Mouse (Mus musculus): ENCODE results near the gene Prm3.

Prm3 gene

DNA sequence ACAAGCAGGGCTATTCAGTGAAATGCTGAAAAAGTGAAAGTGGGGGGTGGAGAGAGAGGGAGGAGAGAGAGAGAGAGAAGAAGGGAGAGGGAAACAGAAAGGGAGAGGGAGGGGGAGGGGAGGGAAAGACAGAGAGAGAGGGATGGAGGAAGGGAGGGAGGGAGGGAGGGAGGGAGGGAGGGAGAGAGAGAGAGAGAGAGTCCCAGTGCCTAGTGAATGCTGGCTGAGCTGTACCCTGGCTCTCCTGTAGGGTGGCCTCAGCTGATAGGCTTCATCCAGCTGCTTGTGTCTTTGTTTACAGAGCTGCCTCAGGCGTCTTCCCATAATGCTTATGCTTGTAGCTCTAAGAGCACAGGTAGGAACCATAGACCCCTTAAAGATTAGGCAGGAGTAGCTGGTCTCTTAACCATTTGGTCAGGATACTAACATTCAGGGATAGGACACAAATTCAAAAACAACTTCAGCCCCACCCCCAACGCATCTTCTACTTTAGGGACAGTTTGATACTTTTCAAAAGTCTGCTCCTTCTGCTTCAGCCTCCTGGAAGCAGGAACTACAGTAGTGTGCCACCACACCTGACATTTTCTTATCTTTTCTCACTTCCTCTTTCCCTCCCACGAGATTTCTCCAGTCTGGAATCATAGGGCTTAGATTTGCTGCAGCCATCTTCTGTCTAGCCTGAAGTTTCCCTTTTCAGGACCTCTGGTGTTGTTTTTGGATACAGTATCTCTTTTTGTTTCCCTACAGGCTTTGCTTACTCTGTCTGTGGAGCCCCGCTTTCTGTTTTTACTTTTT lies 20.0 kb downstream of the Prm3 start:
- no peak for DNase-seq

DNA sequence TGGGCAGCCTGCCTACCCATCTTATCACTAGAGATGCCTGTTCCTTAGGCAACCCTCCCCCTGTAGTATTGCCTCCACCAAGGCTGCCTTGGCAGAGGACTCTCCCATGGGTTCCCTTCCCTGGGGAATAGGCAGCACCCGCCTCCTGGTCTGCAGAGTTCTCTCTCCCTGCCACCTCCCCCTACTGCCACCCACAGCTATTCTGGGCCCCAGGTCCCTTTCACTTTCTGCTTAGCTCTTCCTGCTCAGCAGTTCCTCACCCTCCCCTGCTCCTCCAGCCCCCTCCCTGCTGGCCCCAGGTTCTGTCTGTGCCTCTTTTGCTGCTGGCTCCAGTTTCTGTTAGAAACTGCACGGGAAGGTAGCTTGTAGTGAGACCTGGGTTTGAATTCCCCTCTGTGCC lies 21.1 kb downstream of the Prm3 start:
- no peak for DNase-seq

DNA sequence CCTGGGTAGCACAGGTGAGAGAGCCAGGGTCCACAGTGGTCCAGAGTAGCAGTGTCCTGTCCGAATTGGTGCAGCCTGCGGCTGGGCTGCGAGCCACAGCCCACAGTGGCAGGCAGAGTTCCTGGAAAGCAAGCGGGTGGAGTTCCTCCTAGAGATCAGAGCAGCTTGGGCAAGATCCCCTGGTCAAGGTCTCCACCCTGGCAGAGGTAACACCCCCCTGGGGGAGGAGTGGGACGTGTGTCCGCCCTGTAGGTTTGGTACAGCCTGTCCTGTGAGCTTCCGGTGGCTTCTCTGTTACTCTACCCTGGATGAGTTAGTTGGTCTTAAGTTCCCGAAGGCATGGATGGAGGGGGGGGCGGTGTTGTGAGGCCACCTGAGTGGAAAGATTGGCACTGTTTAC lies 21.9 kb downstream of the Prm3 start:
- DNase-seq = no peak

DNA sequence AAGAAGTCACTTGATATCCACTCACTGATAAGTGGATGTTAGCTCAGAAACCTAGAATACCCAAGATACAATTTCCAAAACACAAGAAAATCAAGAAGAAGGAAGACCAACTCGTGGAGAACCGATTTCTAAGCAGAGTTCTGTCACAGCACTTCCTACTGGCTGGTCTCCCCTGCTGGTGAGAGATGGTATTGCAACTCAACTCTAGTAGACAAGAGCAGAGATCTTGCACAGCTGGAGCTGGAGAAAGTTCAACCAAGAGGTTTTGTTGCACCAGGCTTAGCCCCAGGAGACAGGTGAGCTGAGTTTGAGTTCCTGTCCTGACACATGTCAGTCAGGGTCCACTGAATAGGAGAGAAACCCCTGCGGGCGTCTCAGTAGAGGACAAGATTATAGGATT lies 23.6 kb downstream of the Prm3 start:
- peak; percentile 87 to 92 for DNase-seq

DNA sequence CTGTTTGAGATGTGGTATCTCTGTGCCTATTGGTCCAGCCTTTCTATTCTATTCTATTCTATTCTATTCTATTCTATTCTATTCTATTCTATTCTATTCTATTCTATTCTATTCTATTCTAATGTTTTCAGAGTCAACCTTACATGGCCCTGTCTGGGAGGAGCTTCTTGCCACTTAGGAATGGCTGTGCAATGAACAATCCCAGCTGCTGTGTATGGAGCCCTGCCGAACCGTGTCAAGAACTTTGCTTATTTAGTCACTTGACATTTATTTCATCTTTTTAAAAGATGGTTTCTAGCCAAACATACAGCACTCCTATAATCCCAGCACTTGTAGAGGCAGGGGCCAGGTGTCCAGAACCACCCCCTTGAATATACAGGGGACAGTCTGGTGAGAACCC lies 26.4 kb downstream of the Prm3 start:
- DNase-seq = no peak

DNA sequence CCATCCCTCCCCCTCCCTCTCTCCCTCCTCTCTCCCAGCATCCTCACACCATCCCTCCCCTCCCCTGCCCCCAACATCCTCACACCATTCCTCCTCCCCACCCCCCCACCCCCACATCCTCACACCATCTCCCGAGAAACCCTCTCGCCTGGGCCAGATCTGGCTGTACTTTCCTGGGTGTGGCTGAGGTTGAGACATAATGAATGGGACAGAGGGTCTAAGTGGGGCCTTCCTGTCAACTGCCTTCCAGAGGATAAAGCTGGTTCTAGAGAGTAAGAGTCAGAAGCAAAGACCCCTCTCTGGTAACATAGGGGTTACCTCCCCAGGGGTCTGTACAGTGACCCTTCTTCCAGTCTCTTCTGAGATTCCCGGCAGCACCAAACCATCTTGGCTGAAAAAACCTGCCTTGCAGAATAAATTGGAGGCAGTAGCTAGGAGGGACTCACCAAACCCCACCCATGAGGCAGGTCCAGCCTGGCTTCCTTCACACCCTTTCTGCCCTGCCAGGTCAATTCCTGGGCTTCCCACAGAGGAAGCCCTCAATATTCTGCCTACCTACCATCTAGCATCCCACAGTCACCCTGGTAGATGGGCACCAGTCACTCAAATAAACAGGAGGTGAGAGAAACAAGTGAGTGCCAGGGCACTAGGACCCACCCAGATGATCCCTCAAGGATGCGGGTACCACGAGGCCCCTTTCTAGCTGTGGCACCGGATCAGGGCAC lies 27.0 kb downstream of the Prm3 start:
- DNase-seq = no peak

DNA sequence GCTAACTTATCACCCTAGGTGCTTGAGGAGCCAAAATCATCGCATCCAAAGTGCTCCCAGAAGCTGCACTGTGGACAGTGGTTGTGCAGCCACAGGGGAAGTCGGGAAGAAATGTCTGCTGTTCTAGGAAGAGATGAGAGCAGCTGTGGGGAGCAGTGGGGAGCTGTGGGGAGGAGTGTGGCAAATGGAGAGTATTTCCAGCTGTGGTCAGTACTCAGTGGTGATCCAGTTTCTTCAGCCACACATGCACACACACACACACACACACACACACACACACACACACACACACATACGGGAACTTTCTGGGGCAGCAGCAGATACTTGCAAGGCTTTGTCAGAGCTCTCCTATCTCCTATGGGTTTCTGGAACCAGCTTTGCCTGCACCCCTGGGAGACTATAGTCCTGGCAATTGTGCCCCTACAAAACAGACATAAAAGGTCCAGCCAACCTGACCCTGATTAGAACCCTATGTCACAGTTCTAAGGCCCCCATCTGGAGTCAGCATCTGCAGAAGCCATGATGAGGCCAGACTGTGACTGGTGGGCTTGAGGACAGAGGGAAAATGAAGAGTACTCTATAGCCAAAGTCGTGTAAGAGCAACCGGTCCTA lies 28.0 kb downstream of the Prm3 start:
- DNase-seq = no peak

DNA sequence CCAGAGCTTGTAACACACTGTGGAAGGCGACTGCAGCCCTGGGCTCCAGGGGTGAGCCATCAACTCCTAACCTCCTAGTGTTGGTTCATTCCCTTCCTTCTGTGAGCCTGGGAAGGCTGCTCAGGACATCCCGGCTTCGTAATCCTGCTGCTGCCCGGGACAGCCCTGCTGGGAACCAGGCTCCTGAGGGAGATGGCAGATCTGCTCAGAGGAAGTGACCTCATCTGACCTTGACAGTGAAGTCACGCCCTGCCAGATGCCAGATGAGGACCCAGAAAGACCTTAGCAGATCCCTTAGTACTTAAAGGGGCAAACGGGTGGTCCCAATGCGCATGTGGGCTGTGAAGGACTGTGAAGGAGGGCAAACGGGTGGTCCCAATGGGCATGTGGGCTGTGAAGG lies 29.5 kb downstream of the Prm3 start:
- DNase-seq = no peak

DNA sequence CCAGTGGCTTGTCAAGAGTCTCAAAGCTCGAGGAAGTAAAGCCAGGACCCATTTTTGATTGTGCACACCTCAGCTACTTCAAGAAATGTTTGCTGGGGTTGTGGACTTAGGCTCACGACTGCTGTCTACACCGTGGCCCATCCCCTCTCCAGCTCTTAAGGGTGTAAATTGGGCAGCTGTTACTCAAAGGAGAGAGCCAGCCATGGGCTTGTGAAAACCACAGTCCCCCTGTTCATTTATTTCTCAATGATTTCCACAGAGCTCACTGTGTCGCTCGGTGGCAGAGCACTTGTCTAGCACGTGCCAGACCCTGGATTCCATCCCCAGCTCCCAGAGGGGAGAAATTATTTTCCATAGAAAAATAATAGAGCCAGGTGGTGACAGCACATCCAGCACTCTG lies 34.5 kb downstream of the Prm3 start:
- DNase-seq = no peak

DNA sequence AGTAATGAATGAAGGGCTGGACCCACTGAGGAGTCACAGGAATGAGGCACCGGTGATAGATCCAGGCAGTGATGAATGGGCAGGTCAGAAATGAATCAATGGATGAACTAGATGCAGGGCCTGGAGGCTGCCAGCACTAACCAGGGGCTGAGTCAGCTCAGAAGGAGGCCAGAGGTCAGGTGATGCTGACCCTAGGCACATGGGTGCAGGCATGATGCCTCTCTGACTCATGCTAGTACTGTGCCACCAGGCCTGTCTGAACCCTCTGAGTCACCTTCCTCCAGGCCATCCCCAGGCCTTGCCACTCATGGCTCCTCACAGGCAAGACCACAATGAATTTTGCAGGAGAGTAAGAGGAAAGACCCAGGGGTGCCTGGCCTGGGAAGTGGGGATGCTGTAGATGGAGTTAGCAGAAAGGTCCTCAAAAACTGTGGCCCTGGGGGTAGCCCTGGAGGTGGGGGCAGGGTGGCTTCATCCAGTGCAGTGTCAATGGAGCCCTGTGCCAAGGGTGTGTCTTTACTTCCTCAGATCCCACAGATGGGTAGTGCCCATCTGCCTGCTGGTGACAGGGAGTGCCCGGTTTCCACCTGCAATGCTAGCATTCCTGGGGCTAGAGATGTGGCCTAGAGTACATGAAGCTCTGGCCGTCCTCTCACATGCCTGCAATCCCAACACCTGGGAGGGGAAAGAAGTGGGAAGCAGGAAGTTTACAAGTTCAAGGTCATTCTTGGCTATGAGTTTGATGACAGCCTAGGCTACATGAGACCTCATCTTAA lies 36.0 kb downstream of the Prm3 start:
- DNase-seq = no peak

DNA sequence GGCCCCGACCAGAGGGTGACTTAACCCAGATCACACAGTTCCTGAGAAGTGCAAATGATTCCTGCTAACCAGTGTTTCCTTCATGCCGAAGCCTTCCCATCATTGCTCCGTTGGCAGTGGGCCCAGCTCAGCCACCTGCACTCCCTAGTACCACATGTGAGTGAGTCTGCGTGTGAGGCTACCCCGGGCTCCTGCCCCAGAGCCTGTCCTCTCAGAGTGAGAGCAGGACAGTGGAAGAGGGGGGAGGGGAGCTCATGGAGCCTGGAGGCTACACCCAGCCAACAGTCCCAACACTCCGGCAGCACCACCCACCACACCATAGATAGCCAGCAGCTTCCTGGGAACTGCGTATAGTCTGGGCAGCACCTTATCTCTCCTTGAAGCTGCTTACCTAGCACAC lies 40.9 kb downstream of the Prm3 start:
- peak; percentile 92 for DNase-seq

DNA sequence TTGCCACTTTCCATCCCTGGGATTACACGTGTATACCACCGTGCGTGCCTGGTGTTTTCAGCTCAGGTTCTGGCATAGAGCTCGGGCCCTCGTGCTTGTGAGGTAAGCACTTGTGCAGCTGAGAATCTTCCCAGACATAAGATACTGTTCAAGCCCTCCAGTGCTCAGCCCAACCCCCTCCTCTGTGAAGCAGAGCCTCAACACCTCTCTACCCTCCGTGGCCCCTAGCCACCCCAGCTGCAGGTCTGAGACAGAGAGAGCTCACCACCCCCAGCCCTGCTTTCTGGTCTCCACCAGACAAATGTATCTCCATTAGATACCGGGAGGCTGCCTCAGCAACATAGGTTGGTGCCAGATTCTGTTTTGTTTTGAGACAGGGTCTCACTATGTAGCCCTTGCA lies 41.5 kb downstream of the Prm3 start:
- no peak for DNase-seq

DNA sequence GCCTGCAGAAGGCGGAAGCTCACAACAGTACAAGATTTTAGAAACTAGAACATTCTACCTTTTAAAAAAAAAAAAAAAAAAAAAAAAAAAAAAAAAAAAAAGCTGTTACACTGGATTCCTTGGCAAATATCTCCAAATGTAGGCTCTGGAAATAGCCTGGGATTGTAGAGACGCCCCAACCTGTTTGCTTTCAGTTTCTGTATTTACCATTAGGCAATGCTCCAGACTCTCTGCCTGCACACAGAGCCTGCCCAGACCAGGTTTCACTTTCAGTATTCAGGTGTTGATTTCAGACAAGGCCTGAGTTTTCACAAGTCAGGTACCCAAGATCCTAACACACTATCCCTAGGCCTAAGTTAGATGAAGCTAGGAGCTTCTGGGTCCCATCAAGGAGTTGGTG lies 49.6 kb downstream of the Prm3 start:
- DNase-seq = no peak

All from cerebellum, postnatal 10 days (tissue).